Mouse (Mus musculus) heart, embryonic 13.5 days (tissue): Measurements from ENCODE around the gene Dop1b. TPM values are rescaled to one million over a fixed set of nuclear protein-coding genes. Genes with fewer than 3 reads are reported as not detected.

Experiments
- ATAC-seq: fragments of 200-750 bp; cut with Nextera tagmentation; 2 replicates; pipeline ENCODE4 v1.8.0; 2017; ENCODE audit warnings: moderate TSS enrichment; ENCODE audit not compliant: insufficient number of reproducible peaks, low FRiP score, low TSS enrichment; ENCODE audit errors: extremely low read depth
- H3K27ac ChIP-seq: fragments of 300-500 bp; sonication (generic); replicated peaks from 2 replicates; pipeline ENCODE4 v1.5.1; 2015; ENCODE audit warnings: moderate library complexity, mild to moderate bottlenecking, inconsistent platforms
- H3K27me3 ChIP-seq: fragments of 300-500 bp; sonication (generic); replicated peaks from 2 replicates; pipeline ENCODE4 v1.6.1; 2015; ENCODE audit warnings: mild to moderate bottlenecking, inconsistent platforms
- H3K36me3 ChIP-seq: fragments of 300-500 bp; sonication (generic); 2 replicates; pipeline ENCODE4 v1.6.1; 2015; ENCODE audit warnings: mild to moderate bottlenecking, inconsistent platforms
- H3K4me1 ChIP-seq: fragments of 300-500 bp; sonication (generic); 2 replicates; pipeline ENCODE4 v1.6.1; 2015; ENCODE audit warnings: inconsistent platforms
- H3K4me2 ChIP-seq: fragments of 300-500 bp; sonication (generic); 2 replicates; pipeline ENCODE4 v1.6.1; 2015; ENCODE audit warnings: inconsistent platforms, mild to moderate bottlenecking, moderate library complexity
- H3K4me3 ChIP-seq: fragments of 300-500 bp; sonication (generic); 2 replicates; pipeline ENCODE4 v1.5.1; 2015; ENCODE audit warnings: moderate library complexity, mild to moderate bottlenecking, inconsistent platforms
- H3K9ac ChIP-seq: fragments of 300-500 bp; sonication (generic); 2 replicates; pipeline ENCODE4 v1.6.1; 2015; ENCODE audit warnings: inconsistent platforms, mild to moderate bottlenecking, moderate library complexity
- H3K9me3 ChIP-seq: fragments of 300-500 bp; sonication (generic); 2 replicates; pipeline ENCODE4 v1.6.1; 2016; ENCODE audit warnings: inconsistent platforms
- WGBS: fragments of 180-500 bp; shearing (Covaris S2); methylation state at CpG from one replicate; pipeline ENCODE4 v1.1.7; 2015; ENCODE audit warnings: mixed read lengths; 5-methylcytosine and 5-hydroxymethylcytosine counted together
- polyA plus RNA-seq: library from polyadenylated mRNA; unstranded; fragments of >200 nt; fragmentation: Nextera tagmentation; extraction: Ambion mirVana; gene quantifications from 2 replicates; pipeline ENCODE4 v1.2.1, GENCODE M21; 2015

The Dop1b gene
- polyA plus RNA-seq, 1 experiment from 2014 or later: 6.0 TPM

GRCm38 (mm10) chr16:93780660-93781479 lies 69.2 kb downstream of the Dop1b start:
- Histone ChIP-seq H3K27ac (no peak overlapping the region), H3K9ac (no peak overlapping the region), H3K4me1 (peaks cover 6% of the 10 kb centered on the region), H3K4me2 (no peak overlapping the region), H3K36me3 (peaks cover 11% of the 10 kb centered on the region), H3K9me3 (peaks cover 6% of the 10 kb centered on the region), H3K4me3 (no peak overlapping the region), H3K27me3 (no peaks in the 10 kb centered on the region)
- ATAC-seq: no peak
- WGBS: 44% methylated on average over 14 of the region's 14 CpGs

- Histone ChIP-seq H3K27ac (no peak overlapping the region), H3K4me3 (no peak overlapping the region), H3K4me1 (peaks cover 6% of the 10 kb centered on the region), H3K27me3 (peaks cover 6% of the 10 kb centered on the region; the same call in 1 of the 2 replicates), H3K9ac (no peak overlapping the region), H3K4me2 (no peak overlapping the region), H3K36me3 (peaks cover 11% of the 10 kb centered on the region), H3K9me3 (peaks cover 6% of the 10 kb centered on the region)
- ATAC-seq: no peak
- WGBS: 88% methylated on average over 7 of the region's 7 CpGs
These were observed 72.5 kb downstream of the Dop1b start for GRCm38 (mm10) chr16:93784175-93784574.

- no peak overlapping the region for H3K4me2 ChIP-seq
- H3K4me1 ChIP-seq: peaks cover 2% of the 10 kb centered on the region; the same call in 1 of the 2 replicates
- peak; percentile 58; the same call in 1 of the 2 replicates for ATAC-seq
- peaks cover 11% of the 10 kb centered on the region for H3K36me3 ChIP-seq
- no peak overlapping the region for H3K27ac ChIP-seq
- no peak overlapping the region for H3K9ac ChIP-seq
- WGBS: 5% methylated on average over 9 of the region's 9 CpGs
- no peak overlapping the region for H3K4me3 ChIP-seq
- peaks cover 6% of the 10 kb centered on the region; the same call in 1 of the 2 replicates for H3K27me3 ChIP-seq
- H3K9me3 ChIP-seq: peaks cover 6% of the 10 kb centered on the region
These were observed 74.1 kb downstream of the Dop1b start for GRCm38 (mm10) chr16:93785805-93786204.

- H3K27me3 ChIP-seq: peaks cover 6% of the 10 kb centered on the region; the same call in 1 of the 2 replicates
- WGBS: 85% methylated on average over 4 of the region's 4 CpGs
- peaks cover 6% of the 10 kb centered on the region for H3K9me3 ChIP-seq
- H3K4me1 ChIP-seq: no peaks in the 10 kb centered on the region
- H3K9ac ChIP-seq: no peak overlapping the region
- no peak for ATAC-seq
- no peak overlapping the region for H3K4me3 ChIP-seq
- H3K4me2 ChIP-seq: no peak overlapping the region
- peaks cover 11% of the 10 kb centered on the region for H3K36me3 ChIP-seq
- no peak overlapping the region for H3K27ac ChIP-seq
These were observed 76.7 kb downstream of the Dop1b start for GRCm38 (mm10) chr16:93788388-93788787.

GRCm38 (mm10) chr16:93788881-93789280 lies 77.2 kb downstream of the Dop1b start:
- no peak overlapping the region for H3K27ac ChIP-seq
- H3K9ac ChIP-seq: no peak overlapping the region
- H3K4me2 ChIP-seq: no peak overlapping the region
- no peaks in the 10 kb centered on the region for H3K4me1 ChIP-seq
- 88% methylated on average over 8 of the region's 8 CpGs for WGBS
- ATAC-seq: no peak
- peaks cover 5% of the 10 kb centered on the region for H3K9me3 ChIP-seq
- no peak overlapping the region for H3K4me3 ChIP-seq
- peaks cover 6% of the 10 kb centered on the region; the same call in 1 of the 2 replicates for H3K27me3 ChIP-seq
- H3K36me3 ChIP-seq: peaks cover 7% of the 10 kb centered on the region

GRCm38 (mm10) chr16:93789971-93790755 lies 78.5 kb downstream of the Dop1b start:
- no peak overlapping the region for H3K4me3 ChIP-seq
- no peak overlapping the region for H3K27ac ChIP-seq
- no peaks in the 10 kb centered on the region for H3K9me3 ChIP-seq
- H3K36me3 ChIP-seq: no peaks in the 10 kb centered on the region
- WGBS: 34% methylated on average over 5 of the region's 5 CpGs
- no peak overlapping the region for H3K4me2 ChIP-seq
- no peak for ATAC-seq
- H3K4me1 ChIP-seq: no peaks in the 10 kb centered on the region
- H3K9ac ChIP-seq: no peak overlapping the region
- H3K27me3 ChIP-seq: peaks cover 6% of the 10 kb centered on the region; the same call in 1 of the 2 replicates

- Histone ChIP-seq H3K9ac (no peak overlapping the region), H3K36me3 (no peaks in the 10 kb centered on the region), H3K4me2 (no peak overlapping the region), H3K4me1 (peaks cover 17% of the 10 kb centered on the region), H3K4me3 (no peak overlapping the region), H3K27ac (no peak overlapping the region), H3K9me3 (no peaks in the 10 kb centered on the region), H3K27me3 (no peaks in the 10 kb centered on the region; the same call in 1 of the 2 replicates)
- WGBS: 56% methylated on average over 15 of the region's 15 CpGs
- no peak for ATAC-seq
These were observed 81.4 kb downstream of the Dop1b start for GRCm38 (mm10) chr16:93792981-93793630.

- 78% methylated on average over 5 of the region's 5 CpGs for WGBS
- H3K4me2 ChIP-seq: no peak overlapping the region
- no peaks in the 10 kb centered on the region for H3K9me3 ChIP-seq
These were observed 83.1 kb downstream of the Dop1b start for GRCm38 (mm10) chr16:93794845-93795244.

GRCm38 (mm10) chr16:93795391-93795790 lies 83.7 kb downstream of the Dop1b start:
- Histone ChIP-seq H3K27ac (no peak overlapping the region), H3K27me3 (no peaks in the 10 kb centered on the region; the same call in 1 of the 2 replicates), H3K9ac (no peak overlapping the region), H3K9me3 (no peaks in the 10 kb centered on the region), H3K4me2 (no peak overlapping the region), H3K36me3 (0 out of 2 replicates have a peak, but pooled peaks cover 4% of the 10 kb centered on the region), H3K4me3 (no peak overlapping the region), H3K4me1 (peaks cover 25% of the 10 kb centered on the region)
- WGBS: 91% methylated on average over 5 of the region's 5 CpGs
- no peak for ATAC-seq

More at GRCm38 (mm10) chr16:93794845-93795244, 83.1 kb downstream of the Dop1b start:
- no peak overlapping the region for H3K27ac ChIP-seq
- 0 out of 2 replicates have a peak, but pooled peaks cover under 1% of the 10 kb centered on the region for H3K36me3 ChIP-seq
- peaks cover 25% of the 10 kb centered on the region for H3K4me1 ChIP-seq
- ATAC-seq: no peak
- no peak overlapping the region for H3K9ac ChIP-seq
- H3K27me3 ChIP-seq: no peaks in the 10 kb centered on the region; the same call in 1 of the 2 replicates
- H3K4me3 ChIP-seq: no peak overlapping the region

GRCm38 (mm10) chr16:93797021-93797840 lies 85.5 kb downstream of the Dop1b start:
- Histone ChIP-seq H3K4me1 (peaks cover 25% of the 10 kb centered on the region), H3K27me3 (no peaks in the 10 kb centered on the region; the same call in 1 of the 2 replicates), H3K9me3 (no peaks in the 10 kb centered on the region), H3K4me2 (no peak overlapping the region), H3K27ac (no peak overlapping the region), H3K9ac (no peak overlapping the region), H3K4me3 (no peak overlapping the region), H3K36me3 (0 out of 2 replicates have a peak, but pooled peaks cover 7% of the 10 kb centered on the region)
- no peak for ATAC-seq
- WGBS: 77% methylated on average over 12 of the region's 12 CpGs
